Mouse (Mus musculus): ENCODE measurements around the gene Map2k4. TPM values are rescaled to one million over a fixed set of nuclear protein-coding genes. Genes with fewer than 3 reads are reported as not detected.

Map2k4 gene
- total RNA-seq, 2 experiments from 2014 or later = 185 to 192 TPM

DNA sequence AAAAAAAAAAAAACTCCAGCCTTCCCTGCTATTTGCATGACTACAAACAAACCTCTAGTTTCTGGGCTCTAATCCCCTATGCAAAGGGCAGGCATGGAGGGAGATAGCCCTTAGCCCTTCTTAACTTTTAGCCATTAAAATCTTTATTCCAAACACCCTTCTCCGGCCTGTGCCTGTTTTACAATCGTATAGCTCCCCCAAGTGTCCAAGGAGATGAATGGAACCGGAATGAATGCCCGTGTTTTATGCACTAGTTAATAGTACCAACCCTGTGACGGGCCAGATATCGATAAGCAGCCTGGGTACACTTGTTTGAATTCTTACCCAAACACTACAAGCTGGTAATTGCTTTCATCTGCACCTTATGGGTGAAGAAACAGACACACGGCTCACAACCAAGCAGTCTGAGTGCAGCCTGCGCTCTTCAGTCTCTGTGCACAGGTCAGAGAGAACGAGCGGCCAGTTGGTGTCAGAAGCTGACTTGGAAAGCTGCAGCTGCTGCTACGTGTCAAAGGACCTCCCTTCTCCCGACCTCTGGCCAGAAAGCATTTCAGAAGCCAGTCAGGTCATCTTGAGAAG lies 109.2 kb downstream of the Map2k4 start:
- DNase-seq (ENCODE audit: extremely low spot score in 1 of 2, low spot score in 2 of 2) = peak; percentile 31 to 32
- intact Hi-C loops (cut with DNase I) = loop anchor here (1.0 to 10.0 kb wide), 3 partner anchors 410 to 664 kb away; partner anchors contain the start of gene Myocd
- H3K27ac ChIP-seq = no peak overlapping the region
- H3K4me3 ChIP-seq = no peak overlapping the region
- TF ChIP-seq CTCF (IDR thresholded peaks at IDR 0.05) = peak; percentile 75

DNA sequence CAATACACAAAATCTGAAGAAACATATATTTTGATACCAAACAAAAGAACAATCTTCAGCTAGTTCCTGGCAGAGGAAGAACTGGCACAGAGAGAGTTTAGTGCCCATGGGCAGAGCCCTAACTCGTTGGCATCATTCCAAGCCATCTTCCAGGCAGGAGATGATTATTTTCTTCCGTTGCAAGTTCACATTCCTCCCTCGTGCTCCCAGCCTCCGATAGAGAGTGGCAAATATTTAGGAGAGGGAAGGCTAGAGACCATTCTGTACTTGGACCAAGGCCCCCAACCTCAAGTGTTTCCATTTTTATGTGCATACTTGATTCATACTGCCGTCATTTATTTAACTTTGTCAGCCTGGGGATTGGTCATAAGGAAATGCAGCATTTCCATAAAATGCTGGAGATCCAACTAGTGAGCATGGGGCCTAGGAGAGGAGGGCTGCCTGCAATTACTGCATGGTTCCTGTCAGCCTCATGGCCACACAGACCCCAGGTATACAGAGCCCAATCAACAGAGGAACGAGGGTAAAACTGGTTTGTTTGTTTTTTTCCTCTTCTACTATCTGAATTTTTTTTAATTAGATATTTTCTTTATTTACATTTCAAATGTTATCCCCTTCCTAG lies 120.6 kb downstream of the Map2k4 start:
- Histone ChIP-seq H3K4me3 (no peak overlapping the region), H3K27ac (no peak overlapping the region)
- intact Hi-C loops (cut with DNase I) = no loop called here
- no peak for DNase-seq (ENCODE audit: extremely low spot score in 1 of 2, low spot score in 2 of 2)
- no peak for TF ChIP-seq CTCF (IDR thresholded peaks at IDR 0.05)

DNA sequence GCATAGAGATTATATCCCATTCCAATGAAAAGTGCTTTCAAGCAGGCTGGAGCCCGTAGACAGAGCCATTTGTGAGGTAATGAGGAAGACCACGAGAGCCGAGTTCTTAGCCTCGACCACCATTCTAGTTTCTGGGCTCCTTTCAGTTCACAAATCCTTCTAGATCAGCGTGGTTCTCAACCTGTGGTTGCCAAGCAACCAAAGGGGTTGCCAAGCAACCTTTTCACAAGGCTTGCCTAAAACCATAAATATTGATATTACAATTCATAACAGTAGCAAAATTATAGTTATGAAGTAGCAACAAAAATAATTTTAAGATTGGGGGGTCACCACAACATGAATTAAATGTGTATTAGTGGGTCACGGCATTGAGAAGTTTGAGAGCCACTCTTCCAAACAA lies 123.2 kb downstream of the Map2k4 start:
- H3K27ac ChIP-seq = no peak overlapping the region
- intact Hi-C loops (cut with DNase I) = no loop called here
- TF ChIP-seq CTCF (IDR thresholded peaks at IDR 0.05) = no peak
- no peak overlapping the region for H3K4me3 ChIP-seq
- no peak for DNase-seq (ENCODE audit: extremely low spot score in 1 of 2, low spot score in 2 of 2)

DNA sequence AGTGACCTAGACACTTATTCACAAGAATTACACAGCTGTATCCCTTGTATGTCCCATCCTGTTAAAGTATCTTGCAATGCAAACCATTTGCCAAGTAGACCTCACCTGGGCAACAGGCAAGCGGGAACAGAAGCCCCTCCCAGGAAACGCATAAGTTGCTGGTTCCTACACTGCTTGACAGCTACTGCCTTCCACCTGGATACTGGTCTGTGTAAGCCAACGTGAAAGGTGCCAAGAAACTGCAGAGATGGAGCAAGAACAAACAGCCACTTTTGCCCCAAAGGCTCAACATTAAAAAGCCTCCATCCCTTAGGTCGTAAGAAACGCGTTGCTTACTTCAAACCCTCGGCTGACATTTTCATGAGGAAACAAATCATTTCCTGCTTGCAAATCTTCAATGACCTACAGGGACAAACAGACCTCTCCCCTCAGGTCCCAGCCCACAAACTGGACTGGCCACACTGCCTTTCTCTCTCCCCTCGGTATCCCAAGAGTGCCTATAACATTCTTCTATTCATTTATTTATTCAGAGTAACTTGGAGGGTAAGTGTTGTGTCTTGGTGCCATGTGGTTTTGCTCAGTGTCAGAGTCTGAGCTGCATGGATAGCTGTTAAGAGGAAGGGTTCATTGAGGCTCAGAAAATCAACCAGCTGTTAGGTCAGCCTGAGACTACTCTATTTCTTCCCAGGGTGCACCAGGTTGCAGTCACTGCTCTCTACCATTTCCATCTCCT lies 126.1 kb downstream of the Map2k4 start:
- intact Hi-C loops (cut with DNase I) = no loop called here
- DNase-seq (ENCODE audit: extremely low spot score in 1 of 2, low spot score in 2 of 2) = no peak
- no peak for TF ChIP-seq CTCF (IDR thresholded peaks at IDR 0.05)
- H3K27ac ChIP-seq = no peak overlapping the region
- no peak overlapping the region for H3K4me3 ChIP-seq

DNA sequence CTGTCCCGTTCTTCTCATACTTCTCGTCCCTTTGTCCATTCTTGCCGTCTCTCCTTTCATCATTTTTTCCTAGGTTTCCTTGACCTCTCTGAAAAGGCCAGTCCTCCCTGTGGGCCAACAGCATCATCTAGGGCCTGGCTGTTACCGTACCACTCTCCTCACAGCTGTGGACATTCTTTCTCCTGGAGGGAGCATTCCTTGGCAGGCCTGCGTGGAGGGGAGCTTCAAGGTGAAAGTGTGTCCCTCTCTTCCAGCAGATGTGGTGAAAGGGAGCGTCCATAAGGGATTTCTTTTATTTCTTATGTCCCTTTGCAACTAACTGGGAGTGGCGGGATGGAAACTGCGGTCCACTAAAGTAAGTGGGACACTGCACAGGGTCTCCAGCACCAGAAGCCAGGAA lies 134.2 kb downstream of the Map2k4 start:
- H3K4me3 ChIP-seq = no peak overlapping the region
- intact Hi-C loops (cut with DNase I) = no loop called here
- no peak for DNase-seq (ENCODE audit: extremely low spot score in 1 of 2, low spot score in 2 of 2)
- H3K27ac ChIP-seq = no peak overlapping the region
- TF ChIP-seq CTCF (IDR thresholded peaks at IDR 0.05) = no peak

DNA sequence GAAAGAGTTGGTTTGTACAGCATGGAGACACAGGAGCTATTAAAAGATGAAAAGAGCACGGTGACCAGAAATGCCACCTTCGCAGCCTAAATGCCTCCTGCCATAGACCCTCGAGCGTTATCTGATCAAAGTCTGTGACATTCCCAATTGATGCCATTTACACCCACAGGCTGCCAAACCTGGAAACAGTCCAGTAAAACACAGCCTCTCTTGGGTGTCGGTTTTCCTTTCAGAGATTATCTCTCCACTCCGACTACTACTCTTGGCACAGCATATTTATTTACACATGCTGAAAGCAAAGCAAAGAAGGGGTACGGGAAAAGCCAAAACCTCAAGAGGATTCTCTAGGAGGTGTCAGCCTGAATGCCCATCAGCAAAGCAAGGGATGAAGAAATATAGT lies 136.7 kb downstream of the Map2k4 start:
- no peak for DNase-seq (ENCODE audit: extremely low spot score in 1 of 2, low spot score in 2 of 2)
- intact Hi-C loops (cut with DNase I) = no loop called here
- Histone ChIP-seq H3K4me3 (no peak overlapping the region), H3K27ac (no peak overlapping the region)
- no peak for TF ChIP-seq CTCF (IDR thresholded peaks at IDR 0.05)

DNA sequence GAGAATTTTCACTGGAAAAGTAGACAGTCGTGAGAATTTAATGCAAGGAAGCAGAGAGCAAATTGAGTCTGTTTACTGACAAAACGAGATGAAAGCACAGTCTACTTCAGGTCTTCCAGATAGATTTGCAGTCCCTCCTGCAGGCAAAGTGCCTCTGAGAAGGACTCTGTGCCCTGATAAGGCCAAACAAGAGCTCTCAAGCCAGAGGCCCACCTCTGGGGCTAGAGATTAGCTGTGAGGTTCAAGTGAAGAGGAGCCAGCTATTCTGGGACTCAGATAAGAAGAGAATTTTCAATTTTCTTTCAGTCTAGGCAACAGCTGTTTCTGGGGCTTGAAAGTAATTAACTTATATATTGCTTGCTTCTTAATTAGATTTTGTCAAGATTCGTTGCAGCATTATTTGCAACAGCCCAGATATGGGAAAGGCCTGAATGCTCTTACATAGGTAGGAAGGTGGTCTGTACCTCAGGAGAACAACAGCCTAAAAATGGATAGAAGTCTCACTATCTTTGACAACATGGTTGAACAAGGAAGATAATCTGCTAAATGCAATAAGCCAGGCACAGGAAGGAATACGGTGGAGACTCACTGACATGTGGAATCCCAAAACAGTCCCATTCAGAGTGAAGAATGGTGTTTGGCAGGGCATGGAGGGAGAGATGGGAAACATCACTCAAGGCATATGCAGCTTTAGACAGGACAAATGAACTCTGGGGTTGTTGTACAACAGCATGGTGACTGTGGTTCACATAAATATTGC lies 138.0 kb downstream of the Map2k4 start:
- Histone ChIP-seq H3K4me3 (no peak overlapping the region), H3K27ac (no peak overlapping the region)
- intact Hi-C loops (cut with DNase I) = no loop called here
- DNase-seq (ENCODE audit: extremely low spot score in 1 of 2, low spot score in 2 of 2) = no peak
- no peak for TF ChIP-seq CTCF (IDR thresholded peaks at IDR 0.05)

DNA sequence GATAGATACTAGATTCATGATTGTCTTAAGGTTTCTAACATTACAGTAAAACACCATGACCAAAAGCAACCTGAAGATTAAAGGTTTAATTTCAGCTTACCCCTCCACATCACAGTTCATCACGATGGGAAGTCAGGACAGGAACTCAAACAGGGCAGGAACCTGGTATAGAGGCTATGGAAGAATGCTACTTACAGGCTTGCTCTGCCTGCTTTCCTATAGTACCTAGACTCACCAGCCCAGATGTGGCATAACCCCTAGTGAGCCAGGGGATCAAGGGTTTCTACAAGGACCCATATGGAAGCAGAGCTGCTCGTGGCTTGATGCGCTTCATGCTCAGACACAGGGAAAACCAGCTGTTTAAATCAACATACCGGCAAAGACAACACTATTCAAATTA lies 138.6 kb downstream of the Map2k4 start:
- DNase-seq (ENCODE audit: extremely low spot score in 1 of 2, low spot score in 2 of 2) = no peak
- no peak for TF ChIP-seq CTCF (IDR thresholded peaks at IDR 0.05)
- no peak overlapping the region for H3K4me3 ChIP-seq
- intact Hi-C loops (cut with DNase I) = no loop called here
- H3K27ac ChIP-seq = no peak overlapping the region

DNA sequence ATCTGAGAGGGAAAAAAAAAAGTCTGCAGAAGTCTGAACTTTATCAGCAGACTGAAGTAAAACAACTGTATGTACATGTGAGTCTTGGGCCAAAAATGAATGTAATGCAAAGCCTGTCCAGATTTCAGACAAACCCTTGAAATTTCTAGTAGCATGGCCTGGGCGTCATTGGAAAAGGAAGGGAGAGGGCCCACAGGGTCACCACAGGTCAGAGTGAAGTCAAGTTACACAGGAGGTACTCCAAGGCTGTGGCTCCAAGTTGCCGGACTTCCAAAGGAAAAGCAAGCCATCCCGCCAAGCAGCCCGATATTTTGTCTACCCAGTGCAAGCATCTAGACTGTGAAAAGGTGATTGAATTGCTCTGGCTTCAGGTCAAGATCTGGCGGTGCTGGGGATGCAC lies 141.8 kb downstream of the Map2k4 start:
- no peak for TF ChIP-seq CTCF (IDR thresholded peaks at IDR 0.05)
- no peak for DNase-seq (ENCODE audit: extremely low spot score in 1 of 2, low spot score in 2 of 2)
- Histone ChIP-seq H3K27ac (no peak overlapping the region), H3K4me3 (no peak overlapping the region)
- intact Hi-C loops (cut with DNase I) = no loop called here

DNA sequence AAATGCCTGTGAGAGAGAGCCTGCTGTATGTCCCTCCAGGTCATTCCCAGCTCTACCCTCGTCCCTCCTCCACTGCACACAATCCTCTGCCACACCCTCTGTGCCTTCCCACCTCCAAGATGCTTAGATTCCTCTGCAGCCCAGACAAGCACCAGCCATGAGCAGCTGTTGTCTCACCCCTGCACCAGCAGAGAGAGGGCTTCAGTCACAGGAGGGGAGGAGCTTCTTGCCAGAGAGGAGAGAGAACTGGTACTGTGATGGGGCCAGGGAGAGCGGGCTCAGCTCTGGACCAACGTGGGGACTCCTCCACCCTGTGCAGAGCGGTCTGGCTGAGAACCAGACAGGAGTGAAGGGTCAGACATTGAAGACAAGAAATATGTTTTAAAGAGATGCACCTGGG lies 143.6 kb downstream of the Map2k4 start:
- intact Hi-C loops (cut with DNase I) = no loop called here
- H3K4me3 ChIP-seq = no peak overlapping the region

DNA sequence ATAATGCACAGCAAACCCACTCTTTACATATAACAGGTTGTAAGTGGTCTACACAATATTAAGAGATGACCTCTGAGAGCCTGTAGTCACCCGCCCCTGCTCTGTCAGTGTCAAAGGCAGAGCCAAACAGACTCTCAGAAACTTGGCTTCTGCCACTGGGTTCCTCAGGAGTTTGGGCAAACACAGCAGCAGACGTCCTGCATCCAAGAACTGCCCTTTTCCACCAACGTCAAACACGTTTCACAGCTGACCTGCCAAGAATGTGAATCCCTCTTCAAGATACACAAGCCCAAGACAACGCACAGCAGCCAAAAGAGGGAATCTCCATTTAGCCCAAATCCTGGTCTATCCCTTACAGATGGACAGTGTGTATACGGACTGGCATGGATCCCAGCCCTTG lies 147.8 kb downstream of the Map2k4 start:
- Histone ChIP-seq H3K4me3 (no peak overlapping the region), H3K27ac (no peak overlapping the region)
- intact Hi-C loops (cut with DNase I) = no loop called here
- no peak for TF ChIP-seq CTCF (IDR thresholded peaks at IDR 0.05)
- no peak for DNase-seq (ENCODE audit: extremely low spot score in 1 of 2, low spot score in 2 of 2)

More for the DNA sequence above, 143.6 kb downstream of the Map2k4 start:
- TF ChIP-seq CTCF (IDR thresholded peaks at IDR 0.05) = no peak
- H3K27ac ChIP-seq = no peak overlapping the region
- DNase-seq (ENCODE audit: extremely low spot score in 1 of 2, low spot score in 2 of 2) = no peak

Small RNA genes lying within 50 kb of the gene (microRNA-seq; reads per million reads assigned to microRNA genes)
- 41,696 to 47,468 reads per million in 2 experiments for gene Mir744

Other genes with a start within 250 kb of the Map2k4 start
- gene Zkscan6, start 18.9 kb upstream of the Map2k4 start, total RNA-seq (2021) = 10 to 100 TPM; 13.1 to 13.4 TPM